Mouse (Mus musculus) cortical plate, adult 2 months (tissue): Measurements from ENCODE around the gene Taf10.

Experiments
- CTCF ChIP-seq: fragments of 200-500 bp; IDR thresholded peaks from 2 replicates; pipeline ENCODE4 v1.5.1; 2011; ENCODE audit warnings: mild to moderate bottlenecking, control low read depth, low read length; ENCODE audit not compliant: insufficient read depth; ENCODE audit errors: extremely low read depth
- POLR2A ChIP-seq: fragments of 200-500 bp; IDR thresholded peaks from 2 replicates; pipeline ENCODE4 v1.6.1; 2011; ENCODE audit warnings: mild to moderate bottlenecking, low read length, control low read depth; ENCODE audit not compliant: insufficient read depth; ENCODE audit errors: extremely low read depth

DNA sequence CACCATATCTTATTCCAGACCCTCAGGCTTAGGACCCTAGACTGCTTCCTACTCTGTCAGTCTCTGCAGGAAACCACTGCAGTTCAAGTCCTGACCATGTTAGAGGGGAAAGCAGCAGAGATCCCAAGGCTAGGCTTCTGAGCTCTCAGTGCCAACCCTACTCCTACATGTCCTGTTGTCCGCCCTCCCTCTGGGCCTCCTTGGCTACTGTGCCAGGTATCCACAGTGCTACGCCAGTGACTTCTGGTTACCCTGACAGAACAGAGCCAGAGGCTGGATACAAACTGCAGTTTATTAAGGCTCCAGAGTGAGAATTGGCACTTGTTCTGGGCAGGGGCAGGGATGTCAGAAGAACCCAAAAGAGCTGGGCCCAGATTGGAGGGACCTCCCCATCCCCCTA, 8.6 kb upstream of the Taf10 start:
- TF ChIP-seq CTCF (no peak), POLR2A (no peak)
